Mouse (Mus musculus) hindbrain, embryonic 12.5 days (tissue): ENCODE measurements around the gene Limch1. TPM values are rescaled to one million over a fixed set of nuclear protein-coding genes. Genes with fewer than 3 reads are reported as not detected.

ENCODE experiments used
- ATAC-seq: fragments of 200-750 bp; cut with Nextera tagmentation; 2 replicates; pipeline ENCODE4 v1.8.0; 2017; ENCODE audit warnings: moderate TSS enrichment; ENCODE audit not compliant: low FRiP score
- H3K27ac ChIP-seq: fragments of 300-500 bp; sonication (generic); 2 replicates; pipeline ENCODE4 v1.5.1; 2016; ENCODE audit warnings: mild to moderate bottlenecking
- H3K27me3 ChIP-seq: fragments of 300-500 bp; sonication (generic); 2 replicates; pipeline ENCODE4 v1.6.1; 2016; ENCODE audit warnings: mild to moderate bottlenecking
- H3K36me3 ChIP-seq: fragments of 300-500 bp; sonication (generic); 2 replicates; pipeline ENCODE4 v1.6.1; 2016; ENCODE audit warnings: mild to moderate bottlenecking
- H3K4me1 ChIP-seq: fragments of 300-500 bp; sonication (generic); 2 replicates; pipeline ENCODE4 v1.6.1; 2016
- H3K4me2 ChIP-seq: fragments of 300-500 bp; sonication (generic); replicated peaks from 2 replicates; pipeline ENCODE4 v1.6.1; 2016; ENCODE audit warnings: mild to moderate bottlenecking
- H3K4me3 ChIP-seq: fragments of 300-500 bp; sonication (generic); 2 replicates; pipeline ENCODE4 v1.5.1; 2016; ENCODE audit warnings: mild to moderate bottlenecking
- H3K9ac ChIP-seq: fragments of 300-500 bp; sonication (generic); 2 replicates; pipeline ENCODE4 v1.6.1; 2016; ENCODE audit warnings: mild to moderate bottlenecking, moderate library complexity
- H3K9me3 ChIP-seq: fragments of 300-500 bp; sonication (generic); replicated peaks from 2 replicates; pipeline ENCODE4 v1.6.1; 2016; ENCODE audit warnings: mild to moderate bottlenecking
- WGBS: fragments of 180-500 bp; shearing (Covaris S2); methylation state at CpG from one replicate; pipeline ENCODE4 v1.1.7; 2016; 5-methylcytosine and 5-hydroxymethylcytosine counted together
- polyA plus RNA-seq: library from polyadenylated mRNA; unstranded; fragments of >200 nt; fragmentation: Nextera tagmentation; extraction: Ambion mirVana; gene quantifications from 2 replicates; pipeline ENCODE4 v1.2.1, GENCODE M21; 2016

Gene Limch1
- polyA plus RNA-seq, 1 experiment from 2014 or later: 64.9 TPM

GRCm38 (mm10) chr5:67011985-67012384, 266.4 kb downstream of the Limch1 start:
- Histone ChIP-seq H3K9me3 (no peaks in the 10 kb centered on the region), H3K27me3 (no peaks in the 10 kb centered on the region), H3K4me2 (no peak overlapping the region), H3K4me3 (no peak overlapping the region), H3K27ac (no peak overlapping the region), H3K36me3 (peaks cover 15% of the 10 kb centered on the region), H3K4me1 (0 out of 2 replicates have a peak, but pooled peaks cover 3% of the 10 kb centered on the region), H3K9ac (no peak overlapping the region)
- ATAC-seq: no peak
- 77% methylated on average over 4 of the region's 4 CpGs for WGBS

- 81% methylated on average over 3 of the region's 3 CpGs for WGBS
- Histone ChIP-seq H3K4me1 (0 out of 2 replicates have a peak, but pooled peaks cover 3% of the 10 kb centered on the region), H3K27ac (no peak overlapping the region), H3K36me3 (peaks cover 12% of the 10 kb centered on the region), H3K4me3 (no peak overlapping the region), H3K27me3 (no peaks in the 10 kb centered on the region), H3K4me2 (no peak overlapping the region), H3K9me3 (no peaks in the 10 kb centered on the region), H3K9ac (no peak overlapping the region)
- ATAC-seq: no peak
Observed at GRCm38 (mm10) chr5:67013926-67014325, 268.3 kb downstream of the Limch1 start.

GRCm38 (mm10) chr5:67016450-67016849, 270.8 kb downstream of the Limch1 start:
- 11% methylated on average over 7 of the region's 7 CpGs for WGBS
- H3K27ac ChIP-seq: no peak overlapping the region; the same call in 1 of the 2 replicates
- H3K9ac ChIP-seq: no peak overlapping the region
- H3K4me2 ChIP-seq: no peak overlapping the region
- H3K36me3 ChIP-seq: no peaks in the 10 kb centered on the region; the same call in 1 of the 2 replicates
- H3K4me1 ChIP-seq: 0 out of 2 replicates have a peak, but pooled peaks cover 3% of the 10 kb centered on the region
- H3K27me3 ChIP-seq: no peaks in the 10 kb centered on the region
- no peak overlapping the region for H3K4me3 ChIP-seq
- H3K9me3 ChIP-seq: no peaks in the 10 kb centered on the region
- peak; percentile 48; the same call in 1 of the 2 replicates for ATAC-seq

- Histone ChIP-seq H3K27me3 (no peaks in the 10 kb centered on the region), H3K9ac (no peak overlapping the region), H3K9me3 (no peaks in the 10 kb centered on the region), H3K4me2 (no peak overlapping the region), H3K27ac (no peak overlapping the region), H3K4me3 (no peak overlapping the region), H3K4me1 (peaks cover 8% of the 10 kb centered on the region; the same call in 1 of the 2 replicates), H3K36me3 (peaks cover 26% of the 10 kb centered on the region)
- WGBS: 81% methylated on average over 10 of the region's 10 CpGs
- ATAC-seq: no peak
Observed at GRCm38 (mm10) chr5:67024459-67025050, 278.9 kb downstream of the Limch1 start.

GRCm38 (mm10) chr5:67025095-67025494, 279.5 kb downstream of the Limch1 start:
- no peaks in the 10 kb centered on the region for H3K27me3 ChIP-seq
- no peak overlapping the region for H3K27ac ChIP-seq
- no peaks in the 10 kb centered on the region for H3K9me3 ChIP-seq
- H3K36me3 ChIP-seq: peaks cover 32% of the 10 kb centered on the region
- no peak overlapping the region for H3K4me2 ChIP-seq
- H3K9ac ChIP-seq: no peak overlapping the region
- no peak overlapping the region for H3K4me3 ChIP-seq
- peaks cover 8% of the 10 kb centered on the region; the same call in 1 of the 2 replicates for H3K4me1 ChIP-seq
- ATAC-seq: no peak
- 76% methylated on average over 8 of the region's 8 CpGs for WGBS

GRCm38 (mm10) chr5:67025581-67025980, 280.0 kb downstream of the Limch1 start:
- WGBS: 81% methylated on average over 9 of the region's 10 CpGs
- Histone ChIP-seq H3K4me3 (no peak overlapping the region), H3K27ac (no peak overlapping the region), H3K4me2 (no peak overlapping the region), H3K27me3 (no peaks in the 10 kb centered on the region), H3K4me1 (peaks cover 8% of the 10 kb centered on the region; the same call in 1 of the 2 replicates), H3K36me3 (peaks cover 33% of the 10 kb centered on the region), H3K9me3 (no peaks in the 10 kb centered on the region), H3K9ac (no peak overlapping the region)
- ATAC-seq: no peak

- no peak overlapping the region for H3K4me2 ChIP-seq
- no peak overlapping the region for H3K9ac ChIP-seq
- ATAC-seq: peak; percentile 67
- 62% methylated on average over 16 of the region's 16 CpGs for WGBS
- H3K36me3 ChIP-seq: peaks cover 43% of the 10 kb centered on the region
- no peaks in the 10 kb centered on the region for H3K27me3 ChIP-seq
- H3K27ac ChIP-seq: no peak overlapping the region
- peaks cover 8% of the 10 kb centered on the region; the same call in 1 of the 2 replicates for H3K4me1 ChIP-seq
- H3K4me3 ChIP-seq: no peak overlapping the region
- H3K9me3 ChIP-seq: no peaks in the 10 kb centered on the region
Observed at GRCm38 (mm10) chr5:67028786-67029185, 283.2 kb downstream of the Limch1 start.

GRCm38 (mm10) chr5:67029946-67030345, 284.3 kb downstream of the Limch1 start:
- Histone ChIP-seq H3K36me3 (peaks cover 45% of the 10 kb centered on the region), H3K4me3 (no peak overlapping the region), H3K4me1 (peaks cover 8% of the 10 kb centered on the region; the same call in 1 of the 2 replicates), H3K4me2 (no peak overlapping the region), H3K9me3 (no peaks in the 10 kb centered on the region), H3K27me3 (no peaks in the 10 kb centered on the region), H3K9ac (no peak overlapping the region), H3K27ac (no peak overlapping the region)
- ATAC-seq: no peak
- WGBS: 68% methylated on average over 3 of the region's 3 CpGs

GRCm38 (mm10) chr5:67032601-67033000, 287.0 kb downstream of the Limch1 start:
- Histone ChIP-seq H3K36me3 (peaks cover 55% of the 10 kb centered on the region), H3K4me1 (peaks cover 8% of the 10 kb centered on the region; the same call in 1 of the 2 replicates), H3K9me3 (no peaks in the 10 kb centered on the region), H3K27ac (no peak overlapping the region), H3K4me2 (no peak overlapping the region), H3K4me3 (no peak overlapping the region), H3K27me3 (no peaks in the 10 kb centered on the region), H3K9ac (no peak overlapping the region)
- no peak for ATAC-seq
- WGBS: 85% methylated on average over 7 of the region's 7 CpGs

- Histone ChIP-seq H3K27ac (no peak overlapping the region), H3K36me3 (peaks cover 10% of the 10 kb centered on the region; the same call in 1 of the 2 replicates), H3K4me2 (no peak overlapping the region), H3K9me3 (no peaks in the 10 kb centered on the region), H3K4me3 (no peak overlapping the region), H3K27me3 (0 out of 2 replicates have a peak, but pooled peaks cover under 1% of the 10 kb centered on the region), H3K9ac (no peak overlapping the region), H3K4me1 (no peaks in the 10 kb centered on the region)
- ATAC-seq: no peak
- WGBS: 85% methylated on average over 9 of the region's 9 CpGs
Observed at GRCm38 (mm10) chr5:67043932-67044331, 298.3 kb downstream of the Limch1 start.

- WGBS: 17% methylated on average over 4 of the region's 4 CpGs
- ATAC-seq: 0 out of 2 replicates have a peak, but pooled peaks have one; percentile 48
Observed at GRCm38 (mm10) chr5:67048003-67048402, 302.4 kb downstream of the Limch1 start.

GRCm38 (mm10) chr5:67057803-67058202, 312.2 kb downstream of the Limch1 start:
- Histone ChIP-seq H3K27me3 (no peaks in the 10 kb centered on the region), H3K36me3 (peaks cover 9% of the 10 kb centered on the region), H3K4me3 (no peak overlapping the region), H3K27ac (no peak overlapping the region), H3K4me2 (no peak overlapping the region), H3K9ac (no peak overlapping the region), H3K4me1 (0 out of 2 replicates have a peak, but pooled peaks cover 7% of the 10 kb centered on the region), H3K9me3 (no peaks in the 10 kb centered on the region)
- 82% methylated on average over 6 of the region's 6 CpGs for WGBS
- ATAC-seq: no peak

More at GRCm38 (mm10) chr5:67048003-67048402, 302.4 kb downstream of the Limch1 start:
- H3K27me3 ChIP-seq: 0 out of 2 replicates have a peak, but pooled peaks cover 5% of the 10 kb centered on the region
- H3K9ac ChIP-seq: no peak overlapping the region
- no peaks in the 10 kb centered on the region for H3K9me3 ChIP-seq
- H3K4me3 ChIP-seq: no peak overlapping the region
- no peaks in the 10 kb centered on the region for H3K4me1 ChIP-seq
- H3K27ac ChIP-seq: no peak overlapping the region
- H3K36me3 ChIP-seq: peaks cover 14% of the 10 kb centered on the region; the same call in 1 of the 2 replicates
- no peak overlapping the region for H3K4me2 ChIP-seq
